Mouse (Mus musculus) hindbrain, postnatal 0 days (tissue): ENCODE results near the gene Atp8a2. TPM values are rescaled to one million over a fixed set of nuclear protein-coding genes. Genes with fewer than 3 reads are reported as not detected.

Experiments used
- ATAC-seq: fragments of 200-750 bp; cut with Nextera tagmentation; 2 replicates; pipeline ENCODE4 v1.8.0; 2017; ENCODE audit warnings: mild to moderate bottlenecking, moderate TSS enrichment, moderate library complexity
- DNase-seq: peaks from one replicate; pipeline ENCODE4 v3.0.0-alpha.2; 2015; ENCODE audit warnings: low spot score
- H3K27ac ChIP-seq: fragments of 300-500 bp; sonication (generic); 2 replicates; pipeline ENCODE4 v1.5.1; 2014; ENCODE audit warnings: mild to moderate bottlenecking
- H3K27me3 ChIP-seq: fragments of 300-500 bp; sonication (generic); 2 replicates; pipeline ENCODE4 v1.6.1; 2014; ENCODE audit warnings: low read length, mixed read lengths; ENCODE audit not compliant: insufficient read depth
- H3K36me3 ChIP-seq: fragments of 300-500 bp; sonication (generic); 2 replicates; pipeline ENCODE4 v1.6.1; 2014; ENCODE audit warnings: low read length, mixed read lengths; ENCODE audit not compliant: insufficient read depth
- H3K4me1 ChIP-seq: fragments of 300-500 bp; sonication (generic); 2 replicates; pipeline ENCODE4 v1.6.1; 2014; ENCODE audit warnings: antibody characterized with exemption, low read length, mixed read lengths; ENCODE audit not compliant: insufficient read depth
- H3K4me2 ChIP-seq: fragments of 300-500 bp; sonication (generic); 2 replicates; pipeline ENCODE4 v1.6.1; 2014; ENCODE audit warnings: low read depth, mild to moderate bottlenecking, low read length, moderate library complexity, mixed read lengths
- H3K4me3 ChIP-seq: fragments of 300-500 bp; sonication (generic); 2 replicates; pipeline ENCODE4 v1.5.1; 2014; ENCODE audit warnings: low read length
- H3K9ac ChIP-seq: fragments of 300-500 bp; sonication (generic); replicated peaks from 2 replicates; pipeline ENCODE4 v1.6.1; 2014; ENCODE audit warnings: mild to moderate bottlenecking, low read length, moderate library complexity, mixed read lengths
- H3K9me3 ChIP-seq: fragments of 300-500 bp; sonication (generic); 2 replicates; pipeline ENCODE4 v1.6.1; 2016; ENCODE audit warnings: low read length, mixed read lengths
- CTCF ChIP-seq: IDR thresholded peaks from 2 replicates; pipeline ENCODE4 v1.5.1; 2016; ENCODE audit warnings: antibody characterized with exemption, control low read depth, low read depth
- WGBS: fragments of 180-500 bp; shearing (Covaris S2); extraction: QIAGEN DNeasy Blood & Tissue Kit; methylation state at CpG from one replicate; pipeline ENCODE4 v1.1.7; 2014; 5-methylcytosine and 5-hydroxymethylcytosine counted together
- polyA plus RNA-seq: library from polyadenylated mRNA; unstranded; fragments of >200 nt; fragmentation: Nextera tagmentation; extraction: Ambion mirVana; gene quantifications from 2 replicates; pipeline ENCODE4 v1.2.1, GENCODE M21; 2015
- total RNA-seq: library from RNA; depleted of rRNA; stranded (reverse); fragments of >200 nt; gene quantifications from 2 replicates; pipeline ENCODE4 v1.2.3, GENCODE M21; 2014

Gene Atp8a2
- total and polyA plus RNA-seq, 2 experiments from 2014 or later = 29.1 to 41.7 TPM

GRCm38 (mm10) chr14:59692164-59692563 lies 504.8 kb downstream of the Atp8a2 start:
- no peak for TF ChIP-seq CTCF

GRCm38 (mm10) chr14:59691402-59691801 lies 505.6 kb downstream of the Atp8a2 start:
- TF ChIP-seq CTCF = no peak
- WGBS = 76% methylated on average over 13 of the region's 13 CpGs
- H3K36me3 ChIP-seq = no peaks in the 10 kb centered on the region
- DNase-seq (no peak), ATAC-seq (no peak)
- no peak overlapping the region for H3K9ac ChIP-seq
- H3K4me2 ChIP-seq = no peak overlapping the region
- H3K4me3 ChIP-seq = no peak overlapping the region
- no peaks in the 10 kb centered on the region for H3K4me1 ChIP-seq
- H3K27ac ChIP-seq = no peak overlapping the region
- H3K27me3 ChIP-seq = no peaks in the 10 kb centered on the region
- no peaks in the 10 kb centered on the region for H3K9me3 ChIP-seq

More at GRCm38 (mm10) chr14:59692164-59692563, 504.8 kb downstream of the Atp8a2 start:
- Histone ChIP-seq H3K9ac (no peak overlapping the region), H3K9me3 (no peaks in the 10 kb centered on the region), H3K36me3 (no peaks in the 10 kb centered on the region), H3K4me2 (no peak overlapping the region), H3K27me3 (no peaks in the 10 kb centered on the region), H3K4me1 (no peaks in the 10 kb centered on the region), H3K27ac (no peak overlapping the region), H3K4me3 (no peak overlapping the region)
- WGBS = 85% methylated on average over 6 of the region's 6 CpGs
- DNase-seq (no peak), ATAC-seq (no peak)

- no peak for ATAC-seq
- WGBS = 79% methylated on average over 12 of the region's 12 CpGs
- no peak for TF ChIP-seq CTCF
Observed at GRCm38 (mm10) chr14:59690954-59691353, 506.0 kb downstream of the Atp8a2 start.

GRCm38 (mm10) chr14:59689596-59689995 lies 507.4 kb downstream of the Atp8a2 start:
- DNase-seq (no peak), ATAC-seq (no peak)
- WGBS = 40% methylated on average over 4 of the region's 4 CpGs
- Histone ChIP-seq H3K4me2 (no peak overlapping the region), H3K4me1 (no peaks in the 10 kb centered on the region), H3K36me3 (no peaks in the 10 kb centered on the region), H3K27me3 (no peaks in the 10 kb centered on the region), H3K27ac (no peak overlapping the region), H3K9ac (no peak overlapping the region), H3K9me3 (no peaks in the 10 kb centered on the region), H3K4me3 (no peak overlapping the region)
- TF ChIP-seq CTCF = no peak

More at GRCm38 (mm10) chr14:59690954-59691353, 506.0 kb downstream of the Atp8a2 start:
- Histone ChIP-seq H3K4me1 (no peaks in the 10 kb centered on the region), H3K9ac (no peak overlapping the region), H3K4me3 (no peak overlapping the region), H3K4me2 (no peak overlapping the region), H3K36me3 (no peaks in the 10 kb centered on the region), H3K27ac (no peak overlapping the region), H3K27me3 (no peaks in the 10 kb centered on the region), H3K9me3 (no peaks in the 10 kb centered on the region)
- no peak for DNase-seq

DNA sequence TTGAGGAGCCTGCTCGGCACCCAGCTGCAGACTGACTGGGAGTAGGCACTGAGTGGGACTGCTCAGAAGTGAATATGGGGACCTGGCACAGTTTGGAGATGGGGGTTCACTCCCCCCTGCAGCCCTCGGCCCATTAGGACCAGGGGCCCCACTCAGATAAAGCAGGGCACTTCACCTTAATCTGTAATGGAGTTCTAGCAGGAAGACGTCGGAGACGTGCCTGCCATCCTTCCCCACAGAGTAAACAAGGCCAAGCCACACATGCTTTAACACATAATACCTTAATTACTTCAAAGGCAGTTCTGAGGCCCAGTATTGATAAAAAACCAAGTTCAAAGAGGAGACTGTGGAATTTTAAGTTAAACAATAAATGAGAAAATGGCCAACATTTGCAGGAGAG lies 510.8 kb downstream of the Atp8a2 start:
- Histone ChIP-seq H3K27ac (no peak overlapping the region), H3K9ac (no peak overlapping the region), H3K4me3 (no peak overlapping the region), H3K9me3 (no peaks in the 10 kb centered on the region), H3K4me1 (no peaks in the 10 kb centered on the region), H3K27me3 (no peaks in the 10 kb centered on the region), H3K36me3 (no peaks in the 10 kb centered on the region), H3K4me2 (no peak overlapping the region)
- WGBS = 74% methylated on average over 5 of the region's 5 CpGs
- DNase-seq (no peak), ATAC-seq (no peak)
- TF ChIP-seq CTCF = no peak

GRCm38 (mm10) chr14:59685343-59685742 lies 511.6 kb downstream of the Atp8a2 start:
- 65% methylated on average over 8 of the region's 8 CpGs for WGBS
- Histone ChIP-seq H3K9me3 (no peaks in the 10 kb centered on the region), H3K27ac (no peak overlapping the region), H3K4me1 (no peaks in the 10 kb centered on the region), H3K27me3 (no peaks in the 10 kb centered on the region), H3K36me3 (no peaks in the 10 kb centered on the region), H3K4me3 (no peak overlapping the region), H3K4me2 (no peak overlapping the region), H3K9ac (no peak overlapping the region)
- no peak for ATAC-seq
- TF ChIP-seq CTCF = no peak
- DNase-seq = no peak

- no peaks in the 10 kb centered on the region for H3K4me1 ChIP-seq
- WGBS = 65% methylated on average over 4 of the region's 4 CpGs
- DNase-seq (no peak), ATAC-seq (no peak)
- H3K27me3 ChIP-seq = no peaks in the 10 kb centered on the region
- no peak overlapping the region for H3K4me2 ChIP-seq
- H3K36me3 ChIP-seq = no peaks in the 10 kb centered on the region
- H3K9ac ChIP-seq = no peak overlapping the region
- no peak for TF ChIP-seq CTCF
- H3K4me3 ChIP-seq = no peak overlapping the region
- no peaks in the 10 kb centered on the region for H3K9me3 ChIP-seq
- H3K27ac ChIP-seq = no peak overlapping the region
Observed at GRCm38 (mm10) chr14:59681906-59682305, 515.1 kb downstream of the Atp8a2 start.
